Mouse (Mus musculus) midbrain, embryonic 16.5 days (tissue): ENCODE measurements at regions not wholly inside any gene's neighbourhood (a gene's known extent, or its start where the extent isn't known, plus 50 kb on each side); places are given as distances from the start of the nearest gene placed in this dataset.

Experiments used
- ATAC-seq: fragments of 200-750 bp; cut with Nextera tagmentation; 2 replicates; pipeline ENCODE4 v1.8.0; 2017; ENCODE audit warnings: moderate TSS enrichment
- H3K27ac ChIP-seq: fragments of 300-500 bp; sonication (generic); 2 replicates; pipeline ENCODE4 v1.5.1; 2014; ENCODE audit warnings: mild to moderate bottlenecking, low read length, mixed read lengths
- H3K27me3 ChIP-seq: fragments of 300-500 bp; sonication (generic); 2 replicates; pipeline ENCODE4 v1.6.1; 2014; ENCODE audit warnings: low read depth, low read length, mixed read lengths; ENCODE audit not compliant: control insufficient read depth, insufficient read depth
- H3K36me3 ChIP-seq: fragments of 300-500 bp; sonication (generic); 2 replicates; pipeline ENCODE4 v1.6.1; 2014; ENCODE audit warnings: mild to moderate bottlenecking, low read length, moderate library complexity, mixed read lengths; ENCODE audit not compliant: control insufficient read depth, insufficient read depth
- H3K4me1 ChIP-seq: fragments of 300-500 bp; sonication (generic); 2 replicates; pipeline ENCODE4 v1.6.1; 2014; ENCODE audit warnings: mild to moderate bottlenecking, low read length, mixed read lengths; ENCODE audit not compliant: control insufficient read depth, insufficient read depth
- H3K4me2 ChIP-seq: fragments of 300-500 bp; sonication (generic); 2 replicates; pipeline ENCODE4 v1.6.1; 2014; ENCODE audit warnings: mild to moderate bottlenecking, low read length, mixed read lengths
- H3K4me3 ChIP-seq: fragments of 300-500 bp; sonication (generic); 2 replicates; pipeline ENCODE4 v1.5.1; 2014; ENCODE audit warnings: low read depth, mild to moderate bottlenecking, low read length, moderate library complexity, mixed read lengths
- H3K9ac ChIP-seq: fragments of 300-500 bp; sonication (generic); 2 replicates; pipeline ENCODE4 v1.6.1; 2014; ENCODE audit warnings: low read depth, low read length, mixed read lengths
- H3K9me3 ChIP-seq: fragments of 300-500 bp; sonication (generic); replicated peaks from 2 replicates; pipeline ENCODE4 v1.6.1; 2014; ENCODE audit warnings: mild to moderate bottlenecking, low read length, mixed read lengths; ENCODE audit not compliant: control insufficient read depth, poor library complexity, severe bottlenecking
- WGBS: fragments of 180-500 bp; shearing (Covaris S2); extraction: QIAGEN DNeasy Blood & Tissue Kit; methylation state at CpG from one replicate; pipeline ENCODE4 v1.1.7; 2014; 5-methylcytosine and 5-hydroxymethylcytosine counted together

GRCm38 (mm10) chr1:98748886-98749285, 328.0 kb downstream of the Slco6d1 start:
- peak; percentile 91 for ATAC-seq
- Histone ChIP-seq H3K9ac (no peak overlapping the region), H3K36me3 (no peaks in the 10 kb centered on the region), H3K27me3 (no peaks in the 10 kb centered on the region), H3K4me2 (no peak overlapping the region), H3K9me3 (no peaks in the 10 kb centered on the region), H3K4me3 (no peak overlapping the region), H3K27ac (no peak overlapping the region), H3K4me1 (no peaks in the 10 kb centered on the region)
- 6% methylated on average over 2 of the region's 2 CpGs for WGBS

GRCm38 (mm10) chr1:98788528-98788927, 367.6 kb downstream of the Slco6d1 start:
- H3K9me3 ChIP-seq = no peaks in the 10 kb centered on the region
- H3K27me3 ChIP-seq = no peaks in the 10 kb centered on the region
- H3K27ac ChIP-seq = no peak overlapping the region
- ATAC-seq = no peak
- H3K9ac ChIP-seq = no peak overlapping the region
- H3K4me3 ChIP-seq = no peak overlapping the region
- no peak overlapping the region for H3K4me2 ChIP-seq
- WGBS = 89% methylated on average over 2 of the region's 2 CpGs
- no peaks in the 10 kb centered on the region for H3K36me3 ChIP-seq
- no peaks in the 10 kb centered on the region for H3K4me1 ChIP-seq

GRCm38 (mm10) chr1:98793320-98793719, 372.4 kb downstream of the Slco6d1 start:
- Histone ChIP-seq H3K9me3 (no peaks in the 10 kb centered on the region), H3K36me3 (no peaks in the 10 kb centered on the region), H3K27ac (no peak overlapping the region), H3K4me3 (no peak overlapping the region), H3K9ac (no peak overlapping the region), H3K4me2 (no peak overlapping the region), H3K27me3 (no peaks in the 10 kb centered on the region), H3K4me1 (no peaks in the 10 kb centered on the region)
- ATAC-seq = no peak
- WGBS = 97% methylated on average over 3 of the region's 3 CpGs

GRCm38 (mm10) chr1:98812543-98812942, 391.6 kb downstream of the Slco6d1 start:
- Histone ChIP-seq H3K4me1 (no peaks in the 10 kb centered on the region), H3K27me3 (no peaks in the 10 kb centered on the region), H3K9ac (no peak overlapping the region), H3K9me3 (no peaks in the 10 kb centered on the region), H3K27ac (no peak overlapping the region), H3K36me3 (no peaks in the 10 kb centered on the region), H3K4me3 (no peak overlapping the region), H3K4me2 (no peak overlapping the region)
- ATAC-seq = no peak

- ATAC-seq = no peak
- WGBS = 91% methylated on average over 2 of the region's 2 CpGs
- Histone ChIP-seq H3K9me3 (no peaks in the 10 kb centered on the region), H3K4me3 (no peak overlapping the region), H3K4me1 (no peaks in the 10 kb centered on the region), H3K36me3 (no peaks in the 10 kb centered on the region), H3K27ac (no peak overlapping the region), H3K27me3 (no peaks in the 10 kb centered on the region), H3K4me2 (no peak overlapping the region), H3K9ac (no peak overlapping the region)
These were observed 393.1 kb downstream of the Slco6d1 start for GRCm38 (mm10) chr1:98813990-98814389.

GRCm38 (mm10) chr1:98818076-98818475, 397.2 kb downstream of the Slco6d1 start:
- H3K27ac ChIP-seq = no peak overlapping the region
- no peaks in the 10 kb centered on the region for H3K27me3 ChIP-seq
- H3K4me3 ChIP-seq = no peak overlapping the region
- WGBS = 91% methylated on average over 2 of the region's 2 CpGs
- no peaks in the 10 kb centered on the region for H3K9me3 ChIP-seq
- no peaks in the 10 kb centered on the region for H3K36me3 ChIP-seq
- no peak overlapping the region for H3K9ac ChIP-seq
- no peaks in the 10 kb centered on the region for H3K4me1 ChIP-seq
- no peak for ATAC-seq
- no peak overlapping the region for H3K4me2 ChIP-seq

GRCm38 (mm10) chr1:98860236-98860635, 439.3 kb downstream of the Slco6d1 start:
- ATAC-seq = no peak
- H3K4me2 ChIP-seq = no peak overlapping the region
- H3K36me3 ChIP-seq = no peaks in the 10 kb centered on the region
- 89% methylated on average over 1 of the region's 1 CpGs for WGBS
- H3K9me3 ChIP-seq = no peaks in the 10 kb centered on the region
- H3K27me3 ChIP-seq = no peaks in the 10 kb centered on the region
- H3K9ac ChIP-seq = no peak overlapping the region
- H3K4me3 ChIP-seq = no peak overlapping the region
- no peak overlapping the region for H3K27ac ChIP-seq
- H3K4me1 ChIP-seq = no peaks in the 10 kb centered on the region

GRCm38 (mm10) chr1:98906260-98906659, 485.3 kb downstream of the Slco6d1 start:
- H3K4me1 ChIP-seq = no peaks in the 10 kb centered on the region
- WGBS = 81% methylated on average over 3 of the region's 3 CpGs
- no peaks in the 10 kb centered on the region for H3K9me3 ChIP-seq
- no peak overlapping the region for H3K9ac ChIP-seq
- ATAC-seq = no peak
- H3K27ac ChIP-seq = no peak overlapping the region
- no peaks in the 10 kb centered on the region for H3K27me3 ChIP-seq
- no peak overlapping the region for H3K4me2 ChIP-seq
- no peak overlapping the region for H3K4me3 ChIP-seq
- H3K36me3 ChIP-seq = no peaks in the 10 kb centered on the region

GRCm38 (mm10) chr1:98923043-98923442, 502.1 kb downstream of the Slco6d1 start:
- Histone ChIP-seq H3K4me2 (no peak overlapping the region), H3K9ac (no peak overlapping the region), H3K27me3 (no peaks in the 10 kb centered on the region), H3K36me3 (no peaks in the 10 kb centered on the region), H3K9me3 (no peaks in the 10 kb centered on the region), H3K27ac (no peak overlapping the region), H3K4me3 (no peak overlapping the region), H3K4me1 (no peaks in the 10 kb centered on the region)
- WGBS = 92% methylated on average over 2 of the region's 2 CpGs
- no peak for ATAC-seq

GRCm38 (mm10) chr1:98924933-98925332, 504.0 kb downstream of the Slco6d1 start:
- 73% methylated on average over 2 of the region's 2 CpGs for WGBS
- no peak overlapping the region for H3K27ac ChIP-seq
- H3K4me3 ChIP-seq = no peak overlapping the region
- no peaks in the 10 kb centered on the region for H3K9me3 ChIP-seq
- H3K27me3 ChIP-seq = no peaks in the 10 kb centered on the region
- no peak for ATAC-seq
- no peak overlapping the region for H3K9ac ChIP-seq
- H3K4me1 ChIP-seq = no peaks in the 10 kb centered on the region
- no peaks in the 10 kb centered on the region for H3K36me3 ChIP-seq
- no peak overlapping the region for H3K4me2 ChIP-seq
